Mouse (Mus musculus) 416B (cell line): ENCODE data around the gene Fchsd2.

Experiments used
- DNase-seq: peaks from one replicate; pipeline ENCODE4 v3.0.0; 2011; ENCODE audit warnings: low read depth

The Fchsd2 gene

DNA sequence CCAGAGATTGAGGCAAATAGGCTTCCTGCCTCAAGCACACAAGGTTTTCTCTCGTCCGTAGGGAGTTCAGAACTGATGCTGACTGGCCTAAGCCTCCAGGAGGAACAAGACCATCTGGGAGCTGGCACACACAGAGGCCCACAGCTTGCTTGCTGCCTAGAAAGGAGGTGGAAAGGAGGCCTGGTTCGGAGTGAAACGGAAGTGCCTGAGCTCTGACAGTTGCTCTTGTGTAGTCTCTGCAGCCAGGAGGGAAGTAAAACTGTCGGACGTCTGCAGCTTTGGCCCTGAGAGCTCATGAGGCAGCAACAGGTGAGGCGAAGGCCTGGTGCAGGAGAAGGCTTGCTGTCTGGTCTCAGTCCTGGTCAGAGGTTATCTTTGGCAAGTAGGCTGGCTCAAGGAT, at the start of gene Fchsd2:
Gene Fchsd2, plus strand, starts transcription at position 246 of the 400 bp plus-strand sequence.
- no peak for DNase-seq

GRCm38 (mm10) chr7:101043846-101044541, 48.7 kb upstream of the Fchsd2 start:
- DNase-seq = no peak

GRCm38 (mm10) chr7:101048247-101048646, 44.4 kb upstream of the Fchsd2 start:
- no peak for DNase-seq

DNA sequence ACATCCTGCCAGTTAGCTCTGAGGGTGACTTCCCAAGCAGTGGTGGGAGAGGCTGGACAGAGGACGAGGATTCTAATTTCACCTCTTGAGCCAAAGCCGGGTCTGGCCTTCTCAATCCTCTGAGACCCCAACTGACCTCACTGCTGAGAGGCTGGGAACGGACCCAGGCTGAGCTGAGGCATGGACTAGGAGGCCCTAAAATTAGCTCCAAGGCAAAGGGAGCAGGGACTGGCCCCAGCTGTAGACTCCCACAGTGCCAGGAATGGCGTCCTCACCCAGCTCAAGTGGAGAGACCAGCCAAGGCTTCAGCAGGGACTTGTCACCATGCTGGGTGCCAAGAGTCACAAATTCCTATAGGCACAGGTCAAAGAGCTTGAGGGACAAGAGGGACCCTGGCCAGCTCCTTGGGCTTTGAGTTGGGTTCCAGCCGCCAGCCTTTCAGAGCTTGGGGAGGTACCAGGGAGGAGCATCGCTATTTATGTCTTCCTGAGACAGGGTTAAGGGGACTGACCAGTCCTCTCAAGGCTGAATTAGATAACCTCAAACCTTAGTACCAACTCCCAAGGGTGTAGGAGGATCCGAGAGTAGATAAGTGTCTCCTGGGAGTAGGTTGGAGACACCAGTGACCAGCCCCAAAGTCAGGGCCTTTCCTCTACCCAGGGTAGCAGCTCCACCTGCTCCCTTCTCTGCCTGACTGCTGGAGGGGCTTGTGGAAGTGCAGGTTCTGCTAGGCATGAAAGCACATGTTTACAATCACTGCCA, 43.2 kb upstream of the Fchsd2 start:
- no peak for DNase-seq

DNA sequence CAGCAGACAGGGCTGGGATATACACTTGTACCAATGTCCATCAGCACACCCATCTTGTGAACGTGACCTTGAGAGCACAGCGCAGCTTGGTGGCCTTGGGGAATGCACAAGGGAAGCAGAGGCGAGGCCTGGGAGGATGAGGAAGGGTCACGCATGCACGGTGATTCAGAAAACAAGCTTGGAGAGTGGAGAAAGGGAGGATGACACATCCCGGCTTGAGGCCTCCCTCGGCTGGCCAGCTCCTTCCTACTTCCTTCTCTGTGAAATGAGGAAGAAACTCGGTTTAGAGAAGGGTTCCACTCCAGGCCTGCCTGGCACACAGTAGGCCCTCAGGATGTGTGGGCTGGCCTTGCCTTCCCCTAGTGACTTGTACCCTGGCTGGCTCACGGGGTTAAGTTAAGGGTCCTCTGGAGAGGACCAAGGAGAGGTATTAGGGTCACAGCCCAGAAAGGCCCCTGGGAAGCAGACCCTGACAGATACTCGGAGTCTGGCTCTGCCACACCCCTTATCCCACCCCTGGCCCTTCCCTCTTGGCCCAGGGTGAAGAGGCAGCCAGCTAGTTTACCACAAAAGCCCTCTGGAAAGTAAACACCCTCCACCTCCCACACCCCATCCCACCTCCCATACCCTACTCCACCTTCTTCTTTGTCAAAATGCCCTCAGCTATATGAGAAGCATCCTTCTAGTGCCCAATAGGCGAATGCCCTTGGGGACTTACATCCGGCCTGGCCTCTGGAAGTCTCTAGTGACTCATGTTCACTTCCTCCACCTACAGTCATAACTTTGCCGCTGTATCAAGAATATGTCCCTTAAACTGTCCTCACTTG, 41.7 kb upstream of the Fchsd2 start:
- DNase-seq = peak; percentile 93

- peak; percentile 90 for DNase-seq
Measured at GRCm38 (mm10) chr7:101051551-101052221, 41.0 kb upstream of the Fchsd2 start.

- no peak for DNase-seq
Measured at GRCm38 (mm10) chr7:101053136-101053535, 39.5 kb upstream of the Fchsd2 start.

- no peak for DNase-seq
Measured at GRCm38 (mm10) chr7:101057309-101057708, 35.4 kb upstream of the Fchsd2 start.

DNA sequence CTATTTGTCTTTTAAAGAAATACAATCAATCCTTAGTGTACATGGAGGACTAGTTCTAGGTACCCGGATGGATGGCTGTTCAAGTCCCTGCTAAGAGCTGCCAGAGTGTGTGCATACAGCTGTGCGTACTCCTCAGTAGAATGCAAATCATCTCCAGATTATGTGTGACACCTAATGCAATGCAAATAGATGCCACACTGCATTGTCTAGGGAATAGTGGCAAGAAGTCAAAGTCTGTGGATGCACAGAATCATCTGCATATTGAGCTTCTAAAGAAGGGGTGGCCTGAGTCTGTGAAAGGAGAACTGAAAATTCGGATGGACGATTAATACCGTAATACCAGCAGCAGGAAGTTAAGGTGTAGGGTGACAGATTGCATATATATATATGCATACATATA, 33.5 kb upstream of the Fchsd2 start:
- no peak for DNase-seq

GRCm38 (mm10) chr7:101060476-101060875, 32.2 kb upstream of the Fchsd2 start:
- peak; percentile 92 for DNase-seq

DNA sequence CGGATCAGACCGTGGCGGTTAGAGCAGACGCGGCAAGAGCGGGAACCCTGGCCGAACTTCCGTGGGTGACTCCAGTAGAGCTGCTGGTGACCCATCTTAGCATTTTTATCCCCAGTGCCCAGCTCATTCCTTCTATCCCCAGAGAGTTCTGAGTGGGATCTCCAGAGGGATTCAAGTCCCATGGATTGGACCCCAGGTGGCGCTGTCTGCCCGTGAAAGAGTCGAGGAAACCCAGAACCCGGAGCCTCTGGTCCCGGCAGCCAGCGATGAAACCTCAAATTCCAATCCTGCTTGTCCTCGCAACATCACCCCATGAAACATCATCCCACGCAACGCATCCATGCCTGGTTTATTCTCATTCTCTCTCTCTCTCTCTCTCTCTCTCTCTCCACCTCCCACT, 31.3 kb upstream of the Fchsd2 start:
- peak; percentile 91 for DNase-seq

DNA sequence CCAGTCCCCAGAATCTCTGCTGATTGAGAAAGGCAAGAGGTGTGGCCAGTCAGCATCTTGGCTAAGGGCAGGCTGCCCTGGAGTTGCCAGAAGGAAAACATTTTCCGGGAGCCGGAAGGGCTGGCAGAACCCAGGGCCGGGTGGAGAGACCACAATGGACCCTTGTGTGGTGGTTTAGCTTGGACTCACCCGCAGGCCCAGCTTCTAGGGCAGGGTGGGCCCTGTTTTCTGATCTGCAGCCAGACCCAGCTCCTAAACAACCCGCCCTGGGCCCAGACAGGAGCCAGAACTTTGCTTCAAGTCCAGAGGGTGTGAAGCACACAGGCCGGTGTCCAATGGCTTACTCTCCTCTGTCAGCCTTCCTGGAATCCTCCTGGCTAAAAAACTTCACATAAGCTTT, 30.4 kb upstream of the Fchsd2 start:
- DNase-seq = no peak

GRCm38 (mm10) chr7:101063523-101063922, 29.1 kb upstream of the Fchsd2 start:
- DNase-seq = no peak

GRCm38 (mm10) chr7:101064697-101065688, 27.7 kb upstream of the Fchsd2 start:
- no peak for DNase-seq

DNA sequence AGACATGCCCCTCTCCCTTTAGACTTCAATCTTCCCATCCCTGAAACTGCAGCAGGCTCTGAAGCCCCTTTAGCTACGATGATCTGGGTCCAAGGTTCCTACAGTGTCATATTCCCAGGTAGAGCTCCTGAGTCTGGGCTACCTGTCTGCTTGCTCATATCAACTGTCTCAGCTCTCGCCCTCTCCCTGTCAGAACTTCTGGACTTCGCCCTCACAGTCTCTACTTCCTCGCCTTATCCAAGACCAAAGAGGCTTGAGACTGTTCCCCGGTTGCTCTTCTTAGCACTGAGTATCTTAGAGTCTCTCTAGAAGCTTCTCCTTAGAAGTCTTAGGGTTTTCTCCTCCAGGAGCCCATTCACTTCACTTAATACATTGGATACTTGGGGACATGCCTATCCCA, 26.7 kb upstream of the Fchsd2 start:
- DNase-seq = no peak

DNA sequence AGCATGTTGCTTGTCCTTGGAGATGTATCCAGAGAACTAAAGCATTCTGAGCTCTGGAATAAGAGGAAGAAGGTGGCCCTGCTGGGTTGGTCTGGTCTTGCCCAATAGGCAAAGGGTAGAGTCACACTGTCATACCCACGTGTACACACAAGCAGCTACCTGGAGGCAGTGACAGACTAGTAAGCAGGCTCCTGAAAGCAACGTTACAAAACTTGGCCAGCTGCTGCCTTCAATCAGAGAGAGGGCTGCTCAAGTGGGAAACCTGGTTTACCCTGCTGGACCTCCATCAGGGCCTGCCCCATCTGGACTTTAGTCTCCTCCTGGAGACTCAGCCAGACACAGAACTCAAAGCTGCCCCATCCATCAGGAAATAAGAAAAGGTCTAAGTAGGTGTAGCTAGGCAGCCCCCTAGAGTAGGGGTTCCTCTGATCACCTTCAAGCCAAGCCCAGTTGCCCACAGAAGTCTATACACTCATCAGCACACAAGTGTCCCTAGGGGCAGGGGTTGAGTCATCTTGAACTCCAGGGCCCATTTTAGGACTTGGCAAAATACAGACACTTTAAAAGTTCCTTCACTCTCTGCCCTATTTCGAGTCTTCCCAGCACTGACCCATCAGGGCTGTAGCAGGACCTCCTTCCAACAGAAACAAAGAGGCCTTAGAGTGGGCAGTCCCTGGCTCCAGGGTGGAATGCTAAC, 25.9 kb upstream of the Fchsd2 start:
- DNase-seq = peak; percentile 35

GRCm38 (mm10) chr7:101067521-101067920, 25.1 kb upstream of the Fchsd2 start:
- no peak for DNase-seq

- no peak for DNase-seq
Measured at GRCm38 (mm10) chr7:101069271-101069670, 23.4 kb upstream of the Fchsd2 start.

GRCm38 (mm10) chr7:101070406-101070805, 22.3 kb upstream of the Fchsd2 start:
- peak; percentile 50 for DNase-seq

DNA sequence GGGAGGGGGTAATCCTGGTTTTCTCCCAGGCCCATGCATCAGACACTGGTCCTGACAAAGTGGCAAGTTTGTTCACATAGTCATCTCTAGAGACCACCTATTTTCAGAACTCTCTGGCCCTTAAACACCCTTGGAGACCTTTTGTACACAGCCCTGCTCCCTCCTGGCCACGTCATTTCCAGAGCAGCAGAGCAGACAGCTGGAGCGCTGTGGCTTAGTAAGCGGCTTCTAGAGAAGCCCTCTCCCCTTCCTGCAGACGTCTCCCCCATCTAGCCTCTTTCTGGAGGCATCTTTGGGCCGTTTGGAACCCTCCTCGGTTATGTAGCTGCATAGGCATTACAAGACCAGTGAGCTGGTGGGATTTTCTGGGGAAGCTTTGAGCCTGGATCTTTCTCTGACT, 21.6 kb upstream of the Fchsd2 start:
- DNase-seq = no peak
